Mouse (Mus musculus): ENCODE results near the gene Tomt. TPM values are rescaled to one million over a fixed set of nuclear protein-coding genes. Genes with fewer than 3 reads are reported as not detected.

The Tomt gene
- polyA plus RNA-seq, 1 experiment from 2014 or later: 0.21 TPM

GRCm38 (mm10) chr7:101870629-101871028, 35.5 kb downstream of the Tomt start, which contains the start of gene Folr1:
Gene Folr1, minus strand, starts transcription at chr7:101870788.
- no peaks in the 10 kb centered on the region for H3K36me3 ChIP-seq (ENCODE audit: control insufficient read depth, insufficient read depth, low read length)
- no peak within 1 kb of the TSS for H3K4me3 ChIP-seq (replicated peaks; ENCODE audit: low read length)
- 55% methylated on average over 2 of the region's 2 CpGs for WGBS
- no peaks in the 10 kb centered on the region for H3K27me3 ChIP-seq (ENCODE audit: control insufficient read depth, insufficient read depth, low read length)
- H3K4me1 ChIP-seq (ENCODE audit: control insufficient read depth, insufficient read depth, low read length): no peaks in the 10 kb centered on the region
- no peak within 1 kb of the TSS for H3K4me2 ChIP-seq (ENCODE audit: low read depth, low read length)
- no peak within 1 kb of the TSS for H3K9ac ChIP-seq (ENCODE audit: low read length)
- H3K9me3 ChIP-seq (replicated peaks; ENCODE audit: control insufficient read depth, low read length): no peaks in the 10 kb centered on the region
- no peak for ATAC-seq (ENCODE audit: insufficient read depth, low FRiP score)
- H3K27ac ChIP-seq (ENCODE audit: low read length): no peak within 1 kb of the TSS

GRCm38 (mm10) chr7:101869163-101869500, 37.0 kb downstream of the Tomt start:
- Histone ChIP-seq H3K4me1 (ENCODE audit: control insufficient read depth, insufficient read depth, low read length) (no peaks in the 10 kb centered on the region), H3K27me3 (ENCODE audit: control insufficient read depth, insufficient read depth, low read length) (no peaks in the 10 kb centered on the region), H3K4me3 (replicated peaks; ENCODE audit: low read length) (no peak overlapping the region), H3K27ac (ENCODE audit: low read length) (no peak overlapping the region), H3K9ac (ENCODE audit: low read length) (no peak overlapping the region), H3K9me3 (replicated peaks; ENCODE audit: control insufficient read depth, low read length) (no peaks in the 10 kb centered on the region), H3K4me2 (ENCODE audit: low read depth, low read length) (no peak overlapping the region), H3K36me3 (ENCODE audit: control insufficient read depth, insufficient read depth, low read length) (no peaks in the 10 kb centered on the region)
- no peak for ATAC-seq (ENCODE audit: insufficient read depth, low FRiP score)
- WGBS: 70% methylated on average over 7 of the region's 7 CpGs

GRCm38 (mm10) chr7:101868241-101869162, 37.7 kb downstream of the Tomt start:
- H3K4me3 ChIP-seq (replicated peaks; ENCODE audit: low read length): no peak overlapping the region
- H3K9me3 ChIP-seq (replicated peaks; ENCODE audit: control insufficient read depth, low read length): no peaks in the 10 kb centered on the region
- H3K4me1 ChIP-seq (ENCODE audit: control insufficient read depth, insufficient read depth, low read length): no peaks in the 10 kb centered on the region
- no peak overlapping the region for H3K4me2 ChIP-seq (ENCODE audit: low read depth, low read length)
- H3K27ac ChIP-seq (ENCODE audit: low read length): no peak overlapping the region
- no peak for ATAC-seq (ENCODE audit: insufficient read depth, low FRiP score)
- no peak overlapping the region for H3K9ac ChIP-seq (ENCODE audit: low read length)
- WGBS: 68% methylated on average over 13 of the region's 13 CpGs
- no peaks in the 10 kb centered on the region for H3K36me3 ChIP-seq (ENCODE audit: control insufficient read depth, insufficient read depth, low read length)
- H3K27me3 ChIP-seq (ENCODE audit: control insufficient read depth, insufficient read depth, low read length): no peaks in the 10 kb centered on the region

GRCm38 (mm10) chr7:101867482-101867881, 38.7 kb downstream of the Tomt start:
- no peak for ATAC-seq (ENCODE audit: insufficient read depth, low FRiP score)
- WGBS: 91% methylated on average over 4 of the region's 4 CpGs

GRCm38 (mm10) chr7:101866491-101867265, 39.5 kb downstream of the Tomt start:
- H3K4me1 ChIP-seq (ENCODE audit: control insufficient read depth, insufficient read depth, low read length): no peaks in the 10 kb centered on the region
- ATAC-seq (ENCODE audit: insufficient read depth, low FRiP score): no peak
- H3K27ac ChIP-seq (ENCODE audit: low read length): no peak overlapping the region
- H3K9ac ChIP-seq (ENCODE audit: low read length): no peak overlapping the region
- H3K9me3 ChIP-seq (replicated peaks; ENCODE audit: control insufficient read depth, low read length): no peaks in the 10 kb centered on the region
- no peaks in the 10 kb centered on the region for H3K36me3 ChIP-seq (ENCODE audit: control insufficient read depth, insufficient read depth, low read length)
- WGBS: 77% methylated on average over 11 of the region's 11 CpGs
- no peak overlapping the region for H3K4me3 ChIP-seq (replicated peaks; ENCODE audit: low read length)
- no peaks in the 10 kb centered on the region for H3K27me3 ChIP-seq (ENCODE audit: control insufficient read depth, insufficient read depth, low read length)
- no peak overlapping the region for H3K4me2 ChIP-seq (ENCODE audit: low read depth, low read length)

More at GRCm38 (mm10) chr7:101867482-101867881, 38.7 kb downstream of the Tomt start:
- Histone ChIP-seq H3K4me3 (replicated peaks; ENCODE audit: low read length) (no peak overlapping the region), H3K9me3 (replicated peaks; ENCODE audit: control insufficient read depth, low read length) (no peaks in the 10 kb centered on the region), H3K36me3 (ENCODE audit: control insufficient read depth, insufficient read depth, low read length) (no peaks in the 10 kb centered on the region), H3K27ac (ENCODE audit: low read length) (no peak overlapping the region), H3K9ac (ENCODE audit: low read length) (no peak overlapping the region), H3K27me3 (ENCODE audit: control insufficient read depth, insufficient read depth, low read length) (no peaks in the 10 kb centered on the region), H3K4me2 (ENCODE audit: low read depth, low read length) (no peak overlapping the region), H3K4me1 (ENCODE audit: control insufficient read depth, insufficient read depth, low read length) (no peaks in the 10 kb centered on the region)

- ATAC-seq (ENCODE audit: insufficient read depth, low FRiP score): no peak
- Histone ChIP-seq H3K4me1 (ENCODE audit: control insufficient read depth, insufficient read depth, low read length) (no peaks in the 10 kb centered on the region; the same call in 1 of the 2 replicates), H3K4me3 (replicated peaks; ENCODE audit: low read length) (no peak within 1 kb of the TSS), H3K36me3 (ENCODE audit: control insufficient read depth, insufficient read depth, low read length) (no peaks in the 10 kb centered on the region), H3K27ac (ENCODE audit: low read length) (no peak within 1 kb of the TSS), H3K4me2 (ENCODE audit: low read depth, low read length) (no peak within 1 kb of the TSS), H3K27me3 (ENCODE audit: control insufficient read depth, insufficient read depth, low read length) (no peaks in the 10 kb centered on the region), H3K9ac (ENCODE audit: low read length) (no peak within 1 kb of the TSS), H3K9me3 (replicated peaks; ENCODE audit: control insufficient read depth, low read length) (no peaks in the 10 kb centered on the region)
- 65% methylated on average over 3 of the region's 3 CpGs for WGBS
Measured at GRCm38 (mm10) chr7:101863415-101863814, 42.7 kb downstream of the Tomt start, which contains the start of gene Anapc15. Gene Anapc15, plus strand, starts transcription at chr7:101863715.

GRCm38 (mm10) chr7:101862291-101862690, 43.9 kb downstream of the Tomt start:
- H3K4me3 ChIP-seq (replicated peaks; ENCODE audit: low read length): no peak overlapping the region
- no peak overlapping the region for H3K4me2 ChIP-seq (ENCODE audit: low read depth, low read length)
- no peak overlapping the region for H3K27ac ChIP-seq (ENCODE audit: low read length)
- 61% methylated on average over 3 of the region's 3 CpGs for WGBS
- ATAC-seq (ENCODE audit: insufficient read depth, low FRiP score): no peak
- H3K9ac ChIP-seq (ENCODE audit: low read length): no peak overlapping the region
- H3K4me1 ChIP-seq (ENCODE audit: control insufficient read depth, insufficient read depth, low read length): no peaks in the 10 kb centered on the region; the same call in 1 of the 2 replicates
- H3K27me3 ChIP-seq (ENCODE audit: control insufficient read depth, insufficient read depth, low read length): no peaks in the 10 kb centered on the region
- H3K9me3 ChIP-seq (replicated peaks; ENCODE audit: control insufficient read depth, low read length): no peaks in the 10 kb centered on the region
- no peaks in the 10 kb centered on the region for H3K36me3 ChIP-seq (ENCODE audit: control insufficient read depth, insufficient read depth, low read length)

GRCm38 (mm10) chr7:101860978-101861377, 45.2 kb downstream of the Tomt start:
- Histone ChIP-seq H3K4me3 (replicated peaks; ENCODE audit: low read length) (no peak overlapping the region), H3K27me3 (ENCODE audit: control insufficient read depth, insufficient read depth, low read length) (no peaks in the 10 kb centered on the region), H3K4me1 (ENCODE audit: control insufficient read depth, insufficient read depth, low read length) (no peaks in the 10 kb centered on the region; the same call in 1 of the 2 replicates), H3K27ac (ENCODE audit: low read length) (no peak overlapping the region), H3K9me3 (replicated peaks; ENCODE audit: control insufficient read depth, low read length) (no peaks in the 10 kb centered on the region), H3K9ac (ENCODE audit: low read length) (no peak overlapping the region), H3K4me2 (ENCODE audit: low read depth, low read length) (no peak overlapping the region), H3K36me3 (ENCODE audit: control insufficient read depth, insufficient read depth, low read length) (no peaks in the 10 kb centered on the region)
- no peak for ATAC-seq (ENCODE audit: insufficient read depth, low FRiP score)

- Histone ChIP-seq H3K27ac (ENCODE audit: low read length) (0 out of 2 replicates have a peak overlapping the region, but pooled peaks have one; percentile 23), H3K36me3 (ENCODE audit: control insufficient read depth, insufficient read depth, low read length) (no peaks in the 10 kb centered on the region), H3K9me3 (replicated peaks; ENCODE audit: control insufficient read depth, low read length) (no peaks in the 10 kb centered on the region), H3K4me3 (replicated peaks; ENCODE audit: low read length) (no peak overlapping the region), H3K9ac (ENCODE audit: low read length) (no peak overlapping the region), H3K4me1 (ENCODE audit: control insufficient read depth, insufficient read depth, low read length) (no peaks in the 10 kb centered on the region; the same call in 1 of the 2 replicates), H3K27me3 (ENCODE audit: control insufficient read depth, insufficient read depth, low read length) (no peaks in the 10 kb centered on the region), H3K4me2 (ENCODE audit: low read depth, low read length) (no peak overlapping the region)
- no peak for ATAC-seq (ENCODE audit: insufficient read depth, low FRiP score)
- 67% methylated on average over 9 of the region's 9 CpGs for WGBS
Measured at GRCm38 (mm10) chr7:101858362-101858761, 47.8 kb downstream of the Tomt start.
